Mouse (Mus musculus): ENCODE results near the gene Zfp354c.

Gene Zfp354c

GRCm38 (mm10) chr11:50827010-50827953, at the start of gene Zfp354c:
Zfp354c (minus strand) TSS chr11:50827724.
- DNase-seq (ENCODE audit: inconsistent ontology term): peak; percentile 85

- DNase-seq (ENCODE audit: inconsistent ontology term): peak; percentile 40
Measured at GRCm38 (mm10) chr11:50850989-50851601, 23.6 kb upstream of the Zfp354c start.

GRCm38 (mm10) chr11:50850177-50850735, 22.7 kb upstream of the Zfp354c start, which contains the start of gene Grm6:
Grm6 (plus strand) TSS chr11:50850685.
- peak; percentile 14 for DNase-seq (ENCODE audit: inconsistent ontology term)

GRCm38 (mm10) chr11:50849310-50849709, 21.8 kb upstream of the Zfp354c start:
- DNase-seq (ENCODE audit: inconsistent ontology term): no peak

GRCm38 (mm10) chr11:50848520-50849137, 21.1 kb upstream of the Zfp354c start:
- no peak for DNase-seq (ENCODE audit: inconsistent ontology term)

GRCm38 (mm10) chr11:50847047-50847446, 19.5 kb upstream of the Zfp354c start:
- DNase-seq (ENCODE audit: inconsistent ontology term): no peak

- DNase-seq (ENCODE audit: inconsistent ontology term): no peak
Measured at GRCm38 (mm10) chr11:50845951-50846350, 18.4 kb upstream of the Zfp354c start.

GRCm38 (mm10) chr11:50841023-50841735, 13.7 kb upstream of the Zfp354c start, which contains the start of gene Zfp879:
Zfp879 (minus strand) TSS chr11:50841552.
- peak; percentile 88 for DNase-seq (ENCODE audit: inconsistent ontology term)

GRCm38 (mm10) chr11:50835727-50836126, 8.2 kb upstream of the Zfp354c start:
- DNase-seq (ENCODE audit: inconsistent ontology term): no peak

- DNase-seq (ENCODE audit: inconsistent ontology term): peak; percentile 30
Measured at GRCm38 (mm10) chr11:50826214-50826613, 1.3 kb downstream of the Zfp354c start.

GRCm38 (mm10) chr11:50814233-50814632, 13.3 kb downstream of the Zfp354c start:
- no peak for DNase-seq (ENCODE audit: inconsistent ontology term)

- DNase-seq (ENCODE audit: inconsistent ontology term): no peak
Measured at GRCm38 (mm10) chr11:50798836-50799235, 28.7 kb downstream of the Zfp354c start.

GRCm38 (mm10) chr11:50797674-50798073, 29.9 kb downstream of the Zfp354c start:
- no peak for DNase-seq (ENCODE audit: inconsistent ontology term)

- no peak for DNase-seq (ENCODE audit: inconsistent ontology term)
Measured at GRCm38 (mm10) chr11:50771006-50771405, 56.5 kb downstream of the Zfp354c start.

GRCm38 (mm10) chr11:50768995-50769749, 58.4 kb downstream of the Zfp354c start:
- peak; percentile 68 for DNase-seq (ENCODE audit: inconsistent ontology term)

GRCm38 (mm10) chr11:50767039-50767438, 60.5 kb downstream of the Zfp354c start:
- DNase-seq (ENCODE audit: inconsistent ontology term): peak; percentile 31

GRCm38 (mm10) chr11:50766461-50766860, 61.1 kb downstream of the Zfp354c start:
- DNase-seq (ENCODE audit: inconsistent ontology term): no peak
